Mouse (Mus musculus) MEL (cell line): ENCODE measurements at regions not wholly inside any gene's neighbourhood (a gene's known extent, or its start where the extent isn't known, plus 50 kb on each side); places are given as distances from the start of the nearest gene placed in this dataset.

ENCODE experiments used
- DNase-seq: peaks from one replicate; pipeline ENCODE4 v3.0.0; 2011; ENCODE audit warnings: low read depth, low spot score
- H3K27ac ChIP-seq: 2 replicates; pipeline ENCODE4 v1.5.1; 2012; ENCODE audit warnings: low read depth, mild to moderate bottlenecking, control low read depth, low read length, moderate library complexity; ENCODE audit not compliant: control insufficient read depth
- H3K27me3 ChIP-seq, 2 experiments: fragments of 150-350 bp in 1 of 2; sonication (generic) in 1 of 2; 2 replicates each; pipeline ENCODE4 v1.6.1; 2012; ENCODE audit warnings: low read length in 2 of 2, mild to moderate bottlenecking in 2 of 2, improper control_type of control experiment in 1 of 2, moderate library complexity in 1 of 2; ENCODE audit not compliant: insufficient read depth in 2 of 2, control insufficient read depth in 1 of 2
- H3K36me3 ChIP-seq, 2 experiments: 2 replicates each; pipeline ENCODE4 v1.6.1; 2012 to 2014; ENCODE audit warnings: low read length in 2 of 2, improper control_type of control experiment in 1 of 2, inconsistent platforms in 1 of 2, mild to moderate bottlenecking in 1 of 2; ENCODE audit not compliant: insufficient read depth in 2 of 2, control insufficient read depth in 1 of 2
- H3K4me1 ChIP-seq, 2 experiments: fragments of 150-350 bp in 1 of 2; sonication (generic) in 1 of 2; 2 replicates each; pipeline ENCODE4 v1.6.1; 2012; ENCODE audit warnings: low read length in 2 of 2, improper control_type of control experiment in 1 of 2, mild to moderate bottlenecking in 1 of 2; ENCODE audit not compliant: insufficient read depth in 2 of 2, control insufficient read depth in 1 of 2
- H3K4me3 ChIP-seq, 2 experiments: fragments of 150-350 bp in 1 of 2; sonication (generic) in 1 of 2; 2 replicates each; pipeline ENCODE4 v1.5.1; 2012; ENCODE audit warnings: low read depth in 2 of 2, low read length in 2 of 2, mild to moderate bottlenecking in 2 of 2, moderate library complexity in 2 of 2, control low read depth in 1 of 2, improper control_type of control experiment in 1 of 2; ENCODE audit not compliant: control insufficient read depth in 1 of 2, insufficient read depth in 1 of 2
- H3K79me2 ChIP-seq: 2 replicates; pipeline ENCODE4 v1.6.1; 2012; ENCODE audit warnings: mild to moderate bottlenecking, low read length, moderate library complexity; ENCODE audit not compliant: control insufficient read depth, poor library complexity, insufficient read depth
- H3K9ac ChIP-seq: 2 replicates; pipeline ENCODE4 v1.6.1; 2012; ENCODE audit warnings: low read depth, mild to moderate bottlenecking, control low read depth, low read length, moderate library complexity; ENCODE audit not compliant: control insufficient read depth, poor library complexity, severe bottlenecking
- H3K9me3 ChIP-seq: fragments of 150-350 bp; sonication (generic); replicated peaks from 2 replicates; pipeline ENCODE4 v1.6.1; 2012; ENCODE audit warnings: mild to moderate bottlenecking, low read length, improper control_type of control experiment, moderate library complexity; ENCODE audit not compliant: insufficient read depth
- CHD2 ChIP-seq: IDR thresholded peaks from 2 replicates; pipeline ENCODE4 v1.6.1; 2011; ENCODE audit warnings: low read length, improper control_type of control experiment
- CTCF ChIP-seq, 3 experiments: IDR thresholded peaks in 2 of 3; conservative IDR thresholded peaks in 1 of 3; 2 replicates each; pipeline ENCODE4 v1.5.1; 2011 to 2012; ENCODE audit warnings: low read length in 3 of 3, low read depth in 2 of 3, mild to moderate bottlenecking in 2 of 3, improper control_type of control experiment in 1 of 3, inconsistent platforms in 1 of 3, mixed read lengths in 1 of 3, moderate library complexity in 1 of 3; ENCODE audit not compliant: control insufficient read depth in 1 of 3, insufficient read depth in 1 of 3, poor library complexity in 1 of 3, severe bottlenecking in 1 of 3
- E2F4 ChIP-seq: IDR thresholded peaks from 2 replicates; pipeline ENCODE4 v1.6.1; 2011; ENCODE audit warnings: low read depth, low read length, improper control_type of control experiment, borderline replicate concordance
- ELF1 ChIP-seq: IDR thresholded peaks from 2 replicates; pipeline ENCODE4 v1.6.1; 2014; ENCODE audit warnings: low read depth, mild to moderate bottlenecking, inconsistent platforms, low read length, improper control_type of control experiment, moderate library complexity
- EP300 ChIP-seq, 2 experiments: IDR thresholded peaks; 2 replicates each; pipeline ENCODE4 v1.6.1; 2011; ENCODE audit warnings: improper control_type of control experiment in 2 of 2, low read length in 2 of 2, low read depth in 1 of 2, mild to moderate bottlenecking in 1 of 2
- GABPA ChIP-seq: IDR thresholded peaks from 2 replicates; pipeline ENCODE4 v1.6.1; 2012; ENCODE audit warnings: low read depth, mild to moderate bottlenecking, inconsistent platforms, low read length, improper control_type of control experiment, moderate library complexity
- GATA1 ChIP-seq: IDR thresholded peaks from 2 replicates; pipeline ENCODE4 v1.6.1; 2011; ENCODE audit warnings: low read depth, low read length, improper control_type of control experiment
- HCFC1 ChIP-seq: IDR thresholded peaks from 2 replicates; pipeline ENCODE4 v1.6.1; 2012; ENCODE audit warnings: low read depth, mild to moderate bottlenecking, inconsistent platforms, low read length, improper control_type of control experiment, moderate library complexity
- KAT2A ChIP-seq: conservative IDR thresholded peaks from 2 replicates; pipeline ENCODE4 v1.6.1; 2012; ENCODE audit warnings: low read depth, low read length, improper control_type of control experiment, inconsistent platforms
- MAZ ChIP-seq: IDR thresholded peaks from 2 replicates; pipeline ENCODE4 v1.6.1; 2012; ENCODE audit warnings: low read depth, mild to moderate bottlenecking, inconsistent platforms, low read length, improper control_type of control experiment
- MEF2A ChIP-seq: IDR thresholded peaks from 2 replicates; pipeline ENCODE4 v1.6.1; 2014; ENCODE audit warnings: low read depth, mild to moderate bottlenecking, inconsistent platforms, low read length, improper control_type of control experiment; ENCODE audit not compliant: poor library complexity, insufficient replicate concordance, severe bottlenecking; ENCODE audit errors: extremely low read depth
- MXI1 ChIP-seq: IDR thresholded peaks from 2 replicates; pipeline ENCODE4 v1.6.1; 2011; ENCODE audit warnings: mild to moderate bottlenecking, low read depth, low read length, improper control_type of control experiment
- MYB ChIP-seq: IDR thresholded peaks from 2 replicates; pipeline ENCODE4 v1.6.1; 2011; ENCODE audit warnings: mild to moderate bottlenecking, low read depth, low read length, improper control_type of control experiment
- MYC ChIP-seq: IDR thresholded peaks from 2 replicates; pipeline ENCODE4 v1.6.1; 2011; ENCODE audit warnings: low read depth, mild to moderate bottlenecking, low read length, improper control_type of control experiment, moderate library complexity
- NELFE ChIP-seq: IDR thresholded peaks from 2 replicates; pipeline ENCODE4 v1.6.1; 2011; ENCODE audit warnings: low read depth, low read length, improper control_type of control experiment
- POLR2A ChIP-seq, 2 experiments: IDR thresholded peaks; 2 replicates each; pipeline ENCODE4 v1.6.1; 2011 to 2012; ENCODE audit warnings: low read length in 2 of 2, mild to moderate bottlenecking in 2 of 2, control low read depth in 1 of 2, improper control_type of control experiment in 1 of 2, low read depth in 1 of 2, moderate library complexity in 1 of 2; ENCODE audit not compliant: control insufficient read depth in 1 of 2, insufficient read depth in 1 of 2, poor library complexity in 1 of 2
- POLR2AphosphoS2 ChIP-seq: IDR thresholded peaks from 2 replicates; pipeline ENCODE4 v1.6.1; 2011; ENCODE audit warnings: low read length, improper control_type of control experiment
- POLR2AphosphoS5 ChIP-seq: IDR thresholded peaks from 2 replicates; pipeline ENCODE4 v1.6.1; 2012; ENCODE audit warnings: low read depth, borderline replicate concordance, mild to moderate bottlenecking, inconsistent platforms, low read length, moderate library complexity, mixed read lengths
- RCOR1 ChIP-seq: IDR thresholded peaks from 2 replicates; pipeline ENCODE4 v1.6.1; 2012; ENCODE audit warnings: low read depth, mild to moderate bottlenecking, inconsistent platforms, low read length, improper control_type of control experiment
- SMC3 ChIP-seq: IDR thresholded peaks from 2 replicates; pipeline ENCODE4 v1.6.1; 2011; ENCODE audit warnings: low read depth, low read length, improper control_type of control experiment
- TBP ChIP-seq: IDR thresholded peaks from 2 replicates; pipeline ENCODE4 v1.8.0; 2011; ENCODE audit warnings: low read depth, low read length, improper control_type of control experiment
- UBTF ChIP-seq: IDR thresholded peaks from 2 replicates; pipeline ENCODE4 v1.6.1; 2012; ENCODE audit warnings: low read depth, mild to moderate bottlenecking, inconsistent platforms, low read length, improper control_type of control experiment, moderate library complexity, borderline replicate concordance; ENCODE audit not compliant: insufficient read depth
- ZMIZ1 ChIP-seq: IDR thresholded peaks from 2 replicates; pipeline ENCODE4 v1.6.1; 2012; ENCODE audit warnings: low read depth, mild to moderate bottlenecking, inconsistent platforms, low read length, improper control_type of control experiment, moderate library complexity
- ZNF384 ChIP-seq: IDR thresholded peaks from 2 replicates; pipeline ENCODE4 v1.6.1; 2012; ENCODE audit warnings: low read depth, mild to moderate bottlenecking, inconsistent platforms, low read length, improper control_type of control experiment

GRCm38 (mm10) chr12:33825571-33825970, 102.7 kb upstream of the Ferd3l start (continued):
- TF ChIP-seq SMC3 = no peak

DNA sequence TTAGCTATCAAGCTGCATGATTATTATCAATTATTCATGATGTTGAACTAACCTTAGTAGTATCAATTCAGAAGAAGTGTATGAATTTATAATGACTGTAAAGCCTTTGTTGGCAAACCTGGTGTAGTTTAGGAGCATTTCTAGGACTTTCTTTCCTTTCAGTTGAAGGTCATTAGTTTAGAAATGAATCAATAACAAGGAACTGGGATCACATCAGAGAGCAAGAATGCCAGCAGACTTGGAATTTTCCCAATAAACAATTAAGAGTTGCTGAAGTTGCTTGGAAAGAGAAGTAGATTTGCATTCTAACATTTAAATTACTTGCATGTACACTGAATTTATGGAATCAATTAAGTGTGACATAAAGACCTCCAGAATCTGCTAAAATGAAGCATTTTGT, 79.1 kb upstream of the Ferd3l start:
- H3K9me3 ChIP-seq = no peaks in the 10 kb centered on the region
- no peak overlapping the region for H3K4me3 ChIP-seq
- no peak overlapping the region for H3K27ac ChIP-seq
- DNase-seq = no peak
- H3K79me2 ChIP-seq = no peaks in the 10 kb centered on the region
- H3K4me1 ChIP-seq = no peaks in the 10 kb centered on the region
- no peak overlapping the region for H3K9ac ChIP-seq
- TF ChIP-seq KAT2A (no peak), TBP (no peak), UBTF (no peak), CHD2 (no peak), E2F4 (no peak), POLR2AphosphoS5 (no peak), GATA1 (no peak), MAZ (no peak), HCFC1 (no peak), MXI1 (no peak), POLR2A (IDR thresholded peaks at IDR 0.05; ENCODE audit: control insufficient read depth in 1 of 2, insufficient read depth in 1 of 2, low read depth in 1 of 2, low read length in 2 of 2, poor library complexity in 1 of 2) (no peak), ZNF384 (no peak), MEF2A (no peak), MYC (no peak), MYB (no peak), GABPA (no peak), RCOR1 (no peak), EP300 (IDR thresholded peaks at IDR 0.05; ENCODE audit: low read depth in 1 of 2, low read length in 2 of 2) (no peak), POLR2AphosphoS2 (no peak), ELF1 (no peak)
- TF ChIP-seq, all 39 proteins: peak for 0
- Histone ChIP-seq H3K27me3 (no peaks in the 10 kb centered on the region), H3K36me3 (no peaks in the 10 kb centered on the region)

- no peaks in the 10 kb centered on the region for H3K4me1 ChIP-seq
Measured at GRCm38 (mm10) chr12:33851736-33852135, 76.5 kb upstream of the Ferd3l start.

More at GRCm38 (mm10) chr12:33851736-33852135, 76.5 kb upstream of the Ferd3l start:
- TF ChIP-seq NELFE = no peak
- TF ChIP-seq CTCF (IDR thresholded peaks at IDR 0.05 in 2 of 3, conservative IDR thresholded peaks at IDR 0.05 in 1 of 3; ENCODE audit: control insufficient read depth in 1 of 3, insufficient read depth in 1 of 3, low read depth in 2 of 3, low read length in 3 of 3, poor library complexity in 1 of 3, severe bottlenecking in 1 of 3) = no peak
- no peak for TF ChIP-seq ELF1
- TF ChIP-seq GATA1 = no peak
- no peak for TF ChIP-seq GABPA
- TF ChIP-seq RCOR1 = no peak
- no peak for TF ChIP-seq MYC
- no peak for TF ChIP-seq ZMIZ1
- TF ChIP-seq, all 39 proteins: peak for 0
- Histone ChIP-seq H3K9me3 (no peaks in the 10 kb centered on the region), H3K27ac (no peak overlapping the region), H3K9ac (no peak overlapping the region), H3K36me3 (no peaks in the 10 kb centered on the region), H3K4me3 (no peak overlapping the region), H3K27me3 (no peaks in the 10 kb centered on the region), H3K79me2 (no peaks in the 10 kb centered on the region)
- no peak for DNase-seq
